Mouse (Mus musculus): ENCODE measurements around the gene Ppp3ca. TPM values are rescaled to one million over a fixed set of nuclear protein-coding genes. Genes with fewer than 3 reads are reported as not detected.

Gene Ppp3ca
- total and polyA plus RNA-seq, 3 experiments, result 63.4 to 143 (median 130) TPM

DNA sequence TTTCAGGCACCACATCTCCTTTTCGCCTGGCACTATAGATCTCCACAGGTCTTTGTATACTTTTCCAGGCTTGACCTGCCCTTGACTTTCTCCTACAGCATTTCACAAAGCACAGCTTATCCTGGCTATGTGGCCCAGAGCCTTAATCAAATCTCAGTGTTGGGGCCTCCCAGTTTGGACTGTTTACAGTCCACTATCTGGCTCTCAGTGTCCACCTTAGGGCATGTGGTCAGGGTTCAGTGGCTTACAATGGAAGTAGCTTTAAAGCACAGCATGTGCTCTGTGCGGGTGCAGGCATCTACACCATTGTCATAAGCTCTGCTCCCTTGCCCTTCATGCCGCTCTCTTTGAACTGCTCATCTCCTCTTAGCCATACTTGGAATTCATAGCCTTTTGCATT, 146.4 kb downstream of the Ppp3ca start:
- H3K4me2 ChIP-seq (ENCODE audit: insufficient read depth, low read depth, poor library complexity, severe bottlenecking), result no peak overlapping the region
- peaks cover 0 to 66% of the 10 kb centered on the region in 2 experiments for H3K36me3 ChIP-seq (replicated peaks in 1 of 2; ENCODE audit: control insufficient read depth in 1 of 2, insufficient read depth in 1 of 2, low read length in 1 of 2)
- H3K79me2 ChIP-seq (replicated peaks; ENCODE audit: control insufficient read depth, extremely low read depth, insufficient read depth, poor library complexity, severe bottlenecking), result peaks cover 2% of the 10 kb centered on the region
- dilution Hi-C loops (cut with MboI; ENCODE audit: extremely low pct_ligation_motif_present, extremely low pct_unique_long_range_greater_than_20kb, low sequenced_read_pairs) (no loop called here), in situ Hi-C loops (cut with MboI; ENCODE audit: low pct_ligation_motif_present, low pct_unique_long_range_greater_than_20kb, low sequenced_read_pairs) (no loop called here)
- peaks cover 0 to 37% of the 10 kb centered on the region in 2 experiments; a peak in 2 of 4 replicates for H3K4me1 ChIP-seq (ENCODE audit: control insufficient read depth in 1 of 2, insufficient read depth in 2 of 2)
- no peaks in the 10 kb centered on the region for H3K27me3 ChIP-seq (replicated peaks)
- TF ChIP-seq BHLHE40 (IDR thresholded peaks at IDR 0.05; ENCODE audit: low read depth, low read length), result no peak
- H3K9me3 ChIP-seq (replicated peaks; ENCODE audit: low read length), result no peaks in the 10 kb centered on the region
- no peak overlapping the region for H3K27ac ChIP-seq (ENCODE audit: insufficient read depth, low read depth)
- no peak overlapping the region for H3K9ac ChIP-seq (ENCODE audit: insufficient read depth, low read depth)
- H3K4me3 ChIP-seq (replicated peaks in 1 of 3; ENCODE audit: low read depth in 2 of 3, low read length in 2 of 3, poor library complexity in 1 of 3), result no peak overlapping the region
- no peak for DNase-seq (ENCODE audit: extremely low read depth)

DNA sequence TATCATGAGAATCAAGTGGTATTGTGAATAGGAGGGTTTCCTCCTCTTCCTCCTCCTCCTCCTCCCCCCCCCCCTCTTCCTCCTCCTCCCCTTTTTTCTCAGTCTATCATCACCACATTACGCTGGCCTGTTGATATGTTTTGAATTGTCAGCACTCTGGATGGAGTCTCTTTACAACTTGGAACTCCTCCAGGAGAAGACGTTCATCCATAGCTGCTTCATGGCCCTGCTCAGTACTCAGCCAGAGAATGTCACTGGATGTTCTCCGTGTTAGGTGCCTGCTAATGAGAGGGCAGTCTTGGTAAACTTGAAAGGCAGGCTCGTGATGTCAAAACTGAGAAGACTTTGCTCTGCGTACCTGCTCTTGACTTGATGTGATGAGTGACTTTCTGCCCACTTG, 149.1 kb downstream of the Ppp3ca start:
- TF ChIP-seq NELFE (IDR thresholded peaks at IDR 0.05; ENCODE audit: low read depth, low read length), result no peak
- TF ChIP-seq TBP (conservative IDR thresholded peaks at IDR 0.05; ENCODE audit: low read depth, low read length), result no peak
- TF ChIP-seq BHLHE40 (IDR thresholded peaks at IDR 0.05; ENCODE audit: low read depth, low read length), result no peak
- TF ChIP-seq KAT2A (IDR thresholded peaks at IDR 0.05; ENCODE audit: insufficient replicate concordance, low read length), result no peak
- no peak for TF ChIP-seq IRF4 (IDR thresholded peaks at IDR 0.05; ENCODE audit: low read depth, low read length)
- no peak for TF ChIP-seq EP300 (IDR thresholded peaks at IDR 0.05; ENCODE audit: low read length)
- H3K27ac ChIP-seq (ENCODE audit: insufficient read depth, low read depth), result no peak overlapping the region
- H3K9ac ChIP-seq (ENCODE audit: insufficient read depth, low read depth), result no peak overlapping the region
- no peaks in the 10 kb centered on the region for H3K27me3 ChIP-seq (replicated peaks)
- H3K4me2 ChIP-seq (ENCODE audit: insufficient read depth, low read depth, poor library complexity, severe bottlenecking), result no peak overlapping the region
- dilution Hi-C loops (cut with MboI; ENCODE audit: extremely low pct_ligation_motif_present, extremely low pct_unique_long_range_greater_than_20kb, low sequenced_read_pairs) (no loop called here), in situ Hi-C loops (cut with MboI; ENCODE audit: low pct_ligation_motif_present, low pct_unique_long_range_greater_than_20kb, low sequenced_read_pairs) (no loop called here)
- peaks cover 2% of the 10 kb centered on the region for H3K79me2 ChIP-seq (replicated peaks; ENCODE audit: control insufficient read depth, extremely low read depth, insufficient read depth, poor library complexity, severe bottlenecking)
- H3K36me3 ChIP-seq (replicated peaks in 1 of 2; ENCODE audit: control insufficient read depth in 1 of 2, insufficient read depth in 1 of 2, low read length in 1 of 2), result peaks cover 4 to 69% of the 10 kb centered on the region in 2 experiments
- DNase-seq (ENCODE audit: extremely low read depth), result no peak
- no peaks in the 10 kb centered on the region for H3K9me3 ChIP-seq (replicated peaks; ENCODE audit: low read length)
- peaks cover 0 to 16% of the 10 kb centered on the region in 2 experiments; a peak in 1 of 4 replicates for H3K4me1 ChIP-seq (ENCODE audit: control insufficient read depth in 1 of 2, insufficient read depth in 2 of 2)
- H3K4me3 ChIP-seq (replicated peaks in 1 of 3; ENCODE audit: low read depth in 2 of 3, low read length in 2 of 3, poor library complexity in 1 of 3), result no peak overlapping the region

DNA sequence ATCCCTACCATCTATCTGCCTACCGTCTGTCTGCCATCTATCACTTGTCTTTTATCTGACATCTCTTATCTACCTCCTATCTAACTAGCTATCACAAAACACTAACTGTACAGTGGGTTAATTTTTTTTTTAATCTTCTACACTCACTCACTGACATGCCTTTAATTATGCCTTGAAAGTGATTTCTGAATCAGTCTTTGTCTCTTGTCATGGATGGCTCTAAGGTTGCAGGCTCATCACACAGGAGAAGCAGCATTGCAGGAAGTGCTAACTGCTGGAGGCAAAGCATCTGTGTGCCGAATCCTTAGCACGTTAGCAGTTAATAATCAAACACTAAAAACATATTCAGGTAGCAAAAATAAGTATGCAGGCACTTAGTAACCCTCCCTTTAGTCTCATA, 151.1 kb downstream of the Ppp3ca start:
- Histone ChIP-seq H3K79me2 (replicated peaks; ENCODE audit: control insufficient read depth, extremely low read depth, insufficient read depth, poor library complexity, severe bottlenecking) (peaks cover 2% of the 10 kb centered on the region), H3K4me2 (ENCODE audit: insufficient read depth, low read depth, poor library complexity, severe bottlenecking) (no peak overlapping the region), H3K27me3 (replicated peaks) (no peaks in the 10 kb centered on the region), H3K9ac (ENCODE audit: insufficient read depth, low read depth) (no peak overlapping the region), H3K4me3 (replicated peaks in 1 of 3; ENCODE audit: low read depth in 2 of 3, low read length in 2 of 3, poor library complexity in 1 of 3) (no peak overlapping the region), H3K4me1 (ENCODE audit: control insufficient read depth in 1 of 2, insufficient read depth in 2 of 2) (peaks cover 0 to 12% of the 10 kb centered on the region in 2 experiments; a peak in 2 of 4 replicates), H3K9me3 (replicated peaks; ENCODE audit: low read length) (no peaks in the 10 kb centered on the region), H3K36me3 (replicated peaks in 1 of 2; ENCODE audit: control insufficient read depth in 1 of 2, insufficient read depth in 1 of 2, low read length in 1 of 2) (peaks cover 4 to 62% of the 10 kb centered on the region in 2 experiments), H3K27ac (ENCODE audit: insufficient read depth, low read depth) (no peak overlapping the region)
- in situ Hi-C loops (cut with MboI; ENCODE audit: low pct_ligation_motif_present, low pct_unique_long_range_greater_than_20kb, low sequenced_read_pairs) (no loop called here), dilution Hi-C loops (cut with MboI; ENCODE audit: extremely low pct_ligation_motif_present, extremely low pct_unique_long_range_greater_than_20kb, low sequenced_read_pairs) (no loop called here)
- no peak for TF ChIP-seq ETS1 (conservative IDR thresholded peaks at IDR 0.05; ENCODE audit: low read depth, low read length)
- no peak for TF ChIP-seq HCFC1 (IDR thresholded peaks at IDR 0.05; ENCODE audit: low read depth, low read length)
- no peak for TF ChIP-seq E2F4 (IDR thresholded peaks at IDR 0.05; ENCODE audit: insufficient replicate concordance, low read depth, low read length)
- TF ChIP-seq MAX (IDR thresholded peaks at IDR 0.05; ENCODE audit: low read length), result no peak
- no peak for TF ChIP-seq RCOR1 (conservative IDR thresholded peaks at IDR 0.05; ENCODE audit: low read depth, low read length)
- TF ChIP-seq ZMIZ1 (IDR thresholded peaks at IDR 0.05; ENCODE audit: low read depth, low read length), result no peak
- TF ChIP-seq SIN3A (IDR thresholded peaks at IDR 0.05; ENCODE audit: low read length), result no peak
- TF ChIP-seq SMC3 (IDR thresholded peaks at IDR 0.05; ENCODE audit: low read depth, low read length), result no peak
- TF ChIP-seq NELFE (IDR thresholded peaks at IDR 0.05; ENCODE audit: low read depth, low read length), result no peak
- TF ChIP-seq POLR2A (IDR thresholded peaks at IDR 0.05; ENCODE audit: low read depth, low read length), result no peak
- no peak for DNase-seq (ENCODE audit: extremely low read depth)

Measured in CH12.LX (cell line).